Mouse (Mus musculus): ENCODE data around the gene Naa15. TPM values are rescaled to one million over a fixed set of nuclear protein-coding genes. Genes with fewer than 3 reads are reported as not detected.

Naa15 gene
- polyA plus RNA-seq, 1 experiment from 2014 or later, result 32.6 TPM

DNA sequence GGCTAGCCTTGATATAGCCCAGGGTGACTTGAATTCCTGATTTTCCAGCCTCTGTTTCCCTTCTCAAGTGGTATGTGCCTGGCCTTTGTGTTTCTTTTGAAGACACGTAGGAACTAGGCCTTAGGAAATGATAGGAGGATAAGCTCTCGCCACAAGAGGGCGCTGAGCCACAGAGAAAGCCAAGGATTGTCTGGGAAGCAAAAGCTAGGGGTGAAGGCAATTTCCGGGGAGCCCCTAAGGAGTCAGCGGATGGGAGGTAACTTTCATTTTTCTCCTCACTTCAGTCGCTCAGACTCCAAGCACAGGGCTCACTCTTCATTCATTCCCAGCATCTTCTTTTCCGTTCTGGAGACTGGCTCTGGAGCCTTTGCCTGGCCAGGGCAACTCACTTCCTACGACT is 96.0 kb downstream of the Naa15 start:
- ATAC-seq, result peak; percentile 71
- Histone ChIP-seq H3K4me1 (ENCODE audit: control insufficient read depth, insufficient read depth, low read depth, low read length) (no peaks in the 10 kb centered on the region), H3K4me3 (ENCODE audit: low read length) (no peak overlapping the region), H3K9ac (ENCODE audit: low read depth, low read length) (no peak overlapping the region), H3K4me2 (ENCODE audit: low read length) (peak overlapping the region; percentile 31; the same call in 1 of the 2 replicates), H3K27ac (ENCODE audit: low read depth, low read length) (no peak overlapping the region), H3K27me3 (replicated peaks; ENCODE audit: control insufficient read depth, insufficient read depth, low read length) (no peaks in the 10 kb centered on the region), H3K36me3 (ENCODE audit: control insufficient read depth, insufficient read depth, low read length) (no peaks in the 10 kb centered on the region), H3K9me3 (ENCODE audit: control insufficient read depth, low read length) (no peaks in the 10 kb centered on the region)
- WGBS, result 29% methylated on average over 8 of the region's 8 CpGs

DNA sequence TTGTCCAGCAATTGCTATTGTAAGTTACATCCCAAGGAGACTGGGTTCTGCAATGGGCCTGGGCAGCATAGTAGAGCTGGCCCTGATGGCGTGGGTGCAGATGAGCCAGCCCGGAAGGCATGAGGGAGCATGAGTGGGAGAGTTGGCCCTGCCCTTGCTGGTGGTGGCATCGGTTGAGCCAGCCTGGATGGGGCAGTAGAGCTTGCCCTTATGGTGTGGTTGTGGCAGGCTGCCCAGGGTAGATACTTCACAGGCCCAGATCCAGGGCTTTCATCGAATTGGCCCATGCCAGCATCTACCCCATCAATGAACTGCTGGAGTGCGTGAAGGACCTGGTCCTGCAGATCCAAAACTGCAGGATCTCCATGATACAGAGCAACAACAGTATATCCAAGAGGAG is 97.0 kb downstream of the Naa15 start:
- H3K9me3 ChIP-seq (ENCODE audit: control insufficient read depth, low read length), result no peaks in the 10 kb centered on the region
- H3K4me1 ChIP-seq (ENCODE audit: control insufficient read depth, insufficient read depth, low read depth, low read length), result no peaks in the 10 kb centered on the region
- no peak for ATAC-seq
- H3K27me3 ChIP-seq (replicated peaks; ENCODE audit: control insufficient read depth, insufficient read depth, low read length), result no peaks in the 10 kb centered on the region
- no peak overlapping the region for H3K4me2 ChIP-seq (ENCODE audit: low read length)
- no peak overlapping the region for H3K9ac ChIP-seq (ENCODE audit: low read depth, low read length)
- 91% methylated on average over 5 of the region's 5 CpGs for WGBS
- H3K36me3 ChIP-seq (ENCODE audit: control insufficient read depth, insufficient read depth, low read length), result no peaks in the 10 kb centered on the region
- no peak overlapping the region for H3K27ac ChIP-seq (ENCODE audit: low read depth, low read length)
- no peak overlapping the region for H3K4me3 ChIP-seq (ENCODE audit: low read length)

DNA sequence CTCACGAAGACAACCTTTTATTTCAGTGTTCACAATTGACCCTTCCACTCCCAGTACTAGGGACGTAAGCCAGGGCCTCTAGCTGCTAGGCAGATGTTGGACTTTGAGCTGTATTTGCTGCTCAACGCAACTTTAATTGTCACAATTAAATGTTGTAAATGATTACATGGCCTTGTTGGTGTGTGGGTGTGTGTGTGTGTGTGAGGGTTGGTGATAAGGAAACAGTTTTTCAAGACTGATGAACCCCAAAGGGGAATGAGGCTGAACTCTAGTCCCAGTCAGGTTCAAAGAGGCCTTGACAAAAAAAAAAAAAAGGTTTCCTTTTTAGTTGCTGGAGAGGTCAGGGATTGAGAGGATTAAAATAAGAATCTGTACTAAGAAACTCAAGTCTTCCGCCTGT is 102.5 kb downstream of the Naa15 start:
- Histone ChIP-seq H3K27me3 (replicated peaks; ENCODE audit: control insufficient read depth, insufficient read depth, low read length) (no peaks in the 10 kb centered on the region), H3K4me3 (ENCODE audit: low read length) (no peak overlapping the region), H3K36me3 (ENCODE audit: control insufficient read depth, insufficient read depth, low read length) (0 out of 2 replicates have a peak, but pooled peaks cover 2% of the 10 kb centered on the region), H3K4me1 (ENCODE audit: control insufficient read depth, insufficient read depth, low read depth, low read length) (no peaks in the 10 kb centered on the region), H3K27ac (ENCODE audit: low read depth, low read length) (no peak overlapping the region), H3K9me3 (ENCODE audit: control insufficient read depth, low read length) (no peaks in the 10 kb centered on the region), H3K4me2 (ENCODE audit: low read length) (no peak overlapping the region), H3K9ac (ENCODE audit: low read depth, low read length) (no peak overlapping the region)
- no peak for ATAC-seq
- whole genome bisulfite sequencing, result 80% methylated on average over 4 of the region's 4 CpGs

DNA sequence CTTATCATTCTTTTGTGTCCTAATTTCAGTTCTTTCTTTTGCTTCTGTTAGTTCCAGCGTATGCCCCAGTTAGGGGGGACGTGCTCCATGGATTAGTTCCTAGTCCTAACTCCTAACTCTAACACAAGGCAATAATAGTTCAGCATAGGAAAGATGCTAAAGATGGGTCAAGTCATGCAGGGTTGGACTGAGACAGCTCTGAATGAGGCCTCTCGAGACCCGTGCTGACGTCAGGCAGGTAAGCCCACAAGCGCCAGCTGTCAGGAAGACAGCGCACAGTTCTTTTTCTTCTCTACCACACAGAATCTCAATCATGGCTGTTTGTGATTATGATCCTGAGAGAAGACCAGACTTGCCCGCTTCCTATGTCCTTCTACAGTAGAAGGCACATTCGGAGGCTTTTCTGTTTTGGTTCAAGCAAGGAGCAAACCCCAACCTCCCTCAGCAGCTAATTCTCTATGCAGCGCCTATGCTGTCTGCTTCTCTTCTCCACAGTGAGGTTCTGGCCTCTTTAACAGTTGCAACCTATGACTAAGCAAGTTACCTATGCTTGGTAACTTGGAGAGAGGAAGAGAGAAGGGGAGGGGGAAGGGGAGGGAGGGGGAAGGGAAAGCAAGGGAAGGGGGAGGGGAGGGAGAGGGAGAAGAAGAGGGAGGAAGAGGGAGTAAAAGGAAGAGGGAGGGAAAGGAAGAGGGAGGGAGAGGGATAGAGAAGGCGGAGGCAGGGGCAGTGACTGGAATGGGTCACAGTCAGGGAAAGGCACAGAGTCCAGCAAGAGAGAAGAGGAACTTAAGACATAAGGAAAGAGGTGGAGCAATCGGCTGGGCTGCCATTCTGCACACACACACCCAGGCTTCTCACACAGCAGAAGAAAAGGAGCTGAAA is 103.2 kb downstream of the Naa15 start:
- H3K27me3 ChIP-seq (replicated peaks; ENCODE audit: control insufficient read depth, insufficient read depth, low read length), result no peaks in the 10 kb centered on the region
- 74% methylated on average over 12 of the region's 12 CpGs for WGBS
- no peaks in the 10 kb centered on the region for H3K4me1 ChIP-seq (ENCODE audit: control insufficient read depth, insufficient read depth, low read depth, low read length)
- no peak for ATAC-seq
- H3K4me3 ChIP-seq (ENCODE audit: low read length), result no peak overlapping the region
- H3K9ac ChIP-seq (ENCODE audit: low read depth, low read length), result no peak overlapping the region
- H3K27ac ChIP-seq (ENCODE audit: low read depth, low read length), result no peak overlapping the region
- H3K4me2 ChIP-seq (ENCODE audit: low read length), result no peak overlapping the region
- H3K9me3 ChIP-seq (ENCODE audit: control insufficient read depth, low read length), result no peaks in the 10 kb centered on the region
- 0 out of 2 replicates have a peak, but pooled peaks cover 2% of the 10 kb centered on the region for H3K36me3 ChIP-seq (ENCODE audit: control insufficient read depth, insufficient read depth, low read length)

DNA sequence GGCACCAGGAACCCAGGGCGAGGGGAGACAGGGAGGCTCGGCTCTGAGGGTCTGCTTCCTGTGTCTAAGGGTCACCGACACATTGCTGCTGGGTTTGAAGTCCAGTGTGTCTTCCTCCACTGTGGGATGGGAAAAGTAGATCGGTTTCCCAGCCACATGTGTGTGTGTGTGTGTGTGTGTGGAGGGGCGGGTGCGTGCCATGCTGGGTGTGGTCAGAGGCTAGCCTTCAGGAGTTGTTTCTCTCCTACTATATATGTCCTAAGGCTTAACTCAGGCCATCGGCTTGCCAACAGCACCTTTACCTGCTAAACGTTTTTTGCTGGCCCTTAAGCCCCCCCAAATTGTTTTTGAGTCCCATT is 103.8 kb downstream of the Naa15 start:
- Histone ChIP-seq H3K4me2 (ENCODE audit: low read length) (no peak overlapping the region), H3K27me3 (replicated peaks; ENCODE audit: control insufficient read depth, insufficient read depth, low read length) (no peaks in the 10 kb centered on the region), H3K9me3 (ENCODE audit: control insufficient read depth, low read length) (no peaks in the 10 kb centered on the region), H3K4me3 (ENCODE audit: low read length) (no peak overlapping the region), H3K4me1 (ENCODE audit: control insufficient read depth, insufficient read depth, low read depth, low read length) (no peaks in the 10 kb centered on the region), H3K27ac (ENCODE audit: low read depth, low read length) (no peak overlapping the region), H3K9ac (ENCODE audit: low read depth, low read length) (no peak overlapping the region), H3K36me3 (ENCODE audit: control insufficient read depth, insufficient read depth, low read length) (peaks cover 7% of the 10 kb centered on the region; the same call in 1 of the 2 replicates)
- 70% methylated on average over 8 of the region's 8 CpGs for WGBS
- no peak for ATAC-seq

DNA sequence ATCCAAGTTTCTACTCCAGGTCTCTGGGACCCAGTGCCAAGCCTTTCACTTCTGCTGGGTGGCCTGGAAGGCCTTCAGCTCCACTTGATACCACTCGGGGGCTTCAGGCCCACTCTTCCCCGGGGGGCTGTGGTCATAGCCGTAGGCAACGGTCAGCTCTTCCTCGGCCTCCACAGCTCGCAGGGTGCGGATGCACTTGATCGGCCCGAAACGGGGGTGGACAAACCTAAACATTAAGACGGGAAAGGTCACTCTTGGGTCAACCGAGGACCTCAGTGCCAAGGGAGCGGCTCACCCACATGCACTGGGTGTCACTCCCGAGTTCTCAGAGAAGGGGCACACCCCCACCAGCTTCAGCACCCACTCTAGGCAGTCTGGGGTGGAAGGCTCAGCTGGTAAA is 106.3 kb downstream of the Naa15 start:
- Histone ChIP-seq H3K36me3 (ENCODE audit: control insufficient read depth, insufficient read depth, low read length) (peaks cover 20% of the 10 kb centered on the region), H3K27ac (ENCODE audit: low read depth, low read length) (no peak overlapping the region), H3K9me3 (ENCODE audit: control insufficient read depth, low read length) (no peaks in the 10 kb centered on the region), H3K9ac (ENCODE audit: low read depth, low read length) (no peak overlapping the region), H3K4me1 (ENCODE audit: control insufficient read depth, insufficient read depth, low read depth, low read length) (no peaks in the 10 kb centered on the region), H3K4me3 (ENCODE audit: low read length) (no peak overlapping the region), H3K4me2 (ENCODE audit: low read length) (no peak overlapping the region), H3K27me3 (replicated peaks; ENCODE audit: control insufficient read depth, insufficient read depth, low read length) (no peaks in the 10 kb centered on the region)
- ATAC-seq, result no peak; the same call in 1 of the 2 replicates
- 92% methylated on average over 14 of the region's 14 CpGs for WGBS

DNA sequence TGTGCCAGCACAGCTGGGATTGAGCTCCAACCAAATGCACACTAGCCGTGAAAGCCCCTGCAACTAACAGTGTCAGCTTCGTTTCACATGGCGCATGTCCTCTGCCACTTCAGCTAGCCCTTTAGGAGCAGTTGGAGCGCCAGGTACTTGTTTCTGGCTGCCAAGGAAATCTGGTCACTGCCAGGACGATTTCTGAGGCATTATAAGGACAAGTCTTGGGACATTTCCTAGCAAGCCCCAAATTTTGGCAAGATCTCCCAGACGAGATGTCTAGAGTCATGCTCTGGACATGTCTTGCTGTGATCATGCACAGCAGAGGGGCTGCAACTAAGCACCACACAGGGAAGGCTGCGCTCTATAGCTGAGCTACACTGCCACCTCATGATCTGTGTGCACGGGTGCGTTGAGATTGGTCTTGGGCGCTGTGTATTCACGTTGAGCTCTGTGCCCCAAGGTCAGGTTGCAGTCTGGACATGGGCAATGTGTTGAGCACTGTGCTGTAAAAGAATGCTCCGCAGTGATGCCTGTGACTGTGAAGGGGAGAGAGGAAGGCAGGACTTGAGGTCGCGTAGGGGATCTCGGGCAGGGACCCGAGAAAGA is 110.3 kb downstream of the Naa15 start:
- Histone ChIP-seq H3K4me2 (ENCODE audit: low read length) (no peak overlapping the region), H3K27me3 (replicated peaks; ENCODE audit: control insufficient read depth, insufficient read depth, low read length) (no peaks in the 10 kb centered on the region), H3K9ac (ENCODE audit: low read depth, low read length) (no peak overlapping the region), H3K27ac (ENCODE audit: low read depth, low read length) (no peak overlapping the region), H3K36me3 (ENCODE audit: control insufficient read depth, insufficient read depth, low read length) (peaks cover 36% of the 10 kb centered on the region), H3K4me3 (ENCODE audit: low read length) (no peak overlapping the region), H3K9me3 (ENCODE audit: control insufficient read depth, low read length) (no peaks in the 10 kb centered on the region), H3K4me1 (ENCODE audit: control insufficient read depth, insufficient read depth, low read depth, low read length) (no peaks in the 10 kb centered on the region)
- no peak for ATAC-seq
- WGBS, result 85% methylated on average over 16 of the region's 16 CpGs

Other genes starting within 250 kb of the Naa15 start
- gene Noct, start 190.7 kb upstream of the Naa15 start, polyA plus RNA-seq (2015; fragmentation: Nextera tagmentation; extraction: Ambion mirVana), result 28.8 and 29.3 TPM in 2 replicates
- gene Elf2, start 74.5 kb upstream of the Naa15 start, polyA plus RNA-seq (2015; fragmentation: Nextera tagmentation; extraction: Ambion mirVana), result 30.2 and 31.4 TPM in 2 replicates
- gene Mgarp, start 18.4 kb upstream of the Naa15 start, polyA plus RNA-seq (2015; fragmentation: Nextera tagmentation; extraction: Ambion mirVana), result 1.8 and 2.2 TPM in 2 replicates
- 688 and 807 TPM in 2 replicates for gene Ndufc1, start 6.2 kb upstream of the Naa15 start, polyA plus RNA-seq (2015; fragmentation: Nextera tagmentation; extraction: Ambion mirVana)
- gene Rab33b, start 68.8 kb downstream of the Naa15 start, polyA plus RNA-seq (2015; fragmentation: Nextera tagmentation; extraction: Ambion mirVana), result 29.2 and 32.0 TPM in 2 replicates
- gene Setd7, start 145.7 kb downstream of the Naa15 start, polyA plus RNA-seq (2015; fragmentation: Nextera tagmentation; extraction: Ambion mirVana), result 2.1 and 2.7 TPM in 2 replicates
- 0.33 and 0.40 TPM in 2 replicates for gene Mgst2, start 245.2 kb downstream of the Naa15 start, polyA plus RNA-seq (2015; fragmentation: Nextera tagmentation; extraction: Ambion mirVana)

Measured in hindbrain, embryonic 16.5 days (tissue).